Mouse (Mus musculus) megakaryocyte, embryonic 14.5 days (primary cell): ENCODE results near the gene Aars2. TPM values are rescaled to one million over a fixed set of nuclear protein-coding genes. Genes with fewer than 3 reads are reported as not detected.

Experiments used
- H3K27me3 ChIP-seq: replicated peaks from 2 replicates; pipeline ENCODE3; 2012; ENCODE audit warnings: inconsistent platforms
- H3K36me3 ChIP-seq: replicated peaks from 2 replicates; pipeline ENCODE3; 2012; ENCODE audit warnings: low read length, inconsistent platforms, mixed read lengths
- H3K4me1 ChIP-seq: 2 replicates; pipeline ENCODE4 v1.6.1; 2012; ENCODE audit warnings: inconsistent platforms
- H3K4me3 ChIP-seq: replicated peaks from 2 replicates; pipeline ENCODE3; 2012; ENCODE audit warnings: moderate library complexity, mild to moderate bottlenecking, inconsistent platforms
- H3K9me3 ChIP-seq: 2 replicates; pipeline ENCODE4 v1.6.1; 2012; ENCODE audit warnings: inconsistent platforms
- FLI1 ChIP-seq: IDR thresholded peaks from 2 replicates; pipeline ENCODE4 v1.6.1; 2012; ENCODE audit warnings: low read length, inconsistent platforms, mixed read lengths
- GATA1 ChIP-seq: IDR thresholded peaks from 3 replicates; pipeline ENCODE4 v1.6.1; 2012; ENCODE audit warnings: mixed read lengths, low read length, inconsistent platforms, borderline replicate concordance
- polyA plus RNA-seq: library from polyadenylated mRNA; stranded (reverse); fragments of >175 nt; gene quantifications from 2 replicates; pipeline ENCODE4 v1.2.3, GENCODE M21; 2012; ENCODE audit warnings: low replicate concordance; ENCODE audit not compliant: insufficient read depth

Aars2 gene
- polyA plus RNA-seq, 1 experiment = 19.9 TPM

DNA sequence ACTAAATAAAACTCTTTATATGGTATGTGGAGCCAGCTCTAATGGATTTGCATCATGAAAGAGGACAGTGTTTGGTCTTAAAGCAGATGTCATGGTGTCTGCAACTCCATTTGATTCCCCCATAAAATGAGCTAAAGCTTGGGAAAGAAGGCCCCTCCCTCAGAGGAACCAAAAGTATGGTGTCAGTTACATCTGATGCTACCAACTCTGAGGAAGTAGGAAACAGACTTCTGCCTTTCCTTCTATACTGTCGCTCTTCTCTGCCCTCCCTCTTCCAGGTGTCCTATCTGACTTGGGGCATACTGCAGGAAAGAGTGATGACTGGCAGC lies 59.4 kb downstream of the Aars2 start:
- TF ChIP-seq GATA1 (no peak), FLI1 (no peak)
- H3K4me1 ChIP-seq = peaks cover 63% of the 10 kb centered on the region
- peaks cover 78% of the 10 kb centered on the region for H3K36me3 ChIP-seq
- no peaks in the 10 kb centered on the region for H3K9me3 ChIP-seq
- no peak overlapping the region for H3K4me3 ChIP-seq
- no peaks in the 10 kb centered on the region for H3K27me3 ChIP-seq

DNA sequence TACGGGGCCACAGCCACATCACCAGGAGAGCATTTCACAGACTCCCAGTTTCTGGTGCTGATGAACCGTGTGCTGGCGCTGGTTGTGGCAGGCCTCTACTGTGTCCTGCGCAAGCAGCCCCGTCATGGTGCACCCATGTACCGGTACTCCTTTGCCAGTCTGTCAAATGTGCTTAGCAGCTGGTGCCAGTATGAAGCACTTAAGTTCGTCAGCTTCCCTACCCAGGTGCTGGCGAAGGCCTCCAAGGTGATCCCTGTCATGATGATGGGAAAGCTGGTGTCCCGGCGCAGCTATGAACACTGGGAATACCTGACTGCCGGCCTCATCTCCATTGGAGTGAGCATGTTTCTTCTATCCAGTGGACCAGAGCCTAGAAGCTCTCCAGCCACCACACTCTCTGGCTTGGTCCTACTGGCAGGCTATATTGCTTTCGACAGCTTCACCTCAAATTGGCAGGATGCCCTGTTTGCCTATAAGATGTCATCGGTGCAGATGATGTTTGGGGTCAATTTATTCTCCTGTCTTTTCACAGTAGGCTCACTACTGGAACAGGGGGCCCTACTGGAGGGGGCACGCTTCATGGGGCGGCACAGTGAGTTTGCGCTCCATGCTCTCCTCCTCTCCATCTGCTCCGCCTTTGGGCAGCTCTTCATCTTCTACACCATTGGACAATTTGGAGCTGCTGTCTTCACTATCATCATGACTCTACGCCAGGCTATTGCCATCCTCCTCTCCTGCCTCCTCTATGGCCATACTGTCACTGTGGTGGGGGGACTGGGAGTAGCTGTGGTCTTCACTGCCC lies 59.9 kb downstream of the Aars2 start:
- no peak overlapping the region for H3K4me3 ChIP-seq
- TF ChIP-seq GATA1 = no peak
- peaks cover 69% of the 10 kb centered on the region for H3K4me1 ChIP-seq
- H3K9me3 ChIP-seq = no peaks in the 10 kb centered on the region
- no peaks in the 10 kb centered on the region for H3K27me3 ChIP-seq
- H3K36me3 ChIP-seq = peaks cover 81% of the 10 kb centered on the region

DNA sequence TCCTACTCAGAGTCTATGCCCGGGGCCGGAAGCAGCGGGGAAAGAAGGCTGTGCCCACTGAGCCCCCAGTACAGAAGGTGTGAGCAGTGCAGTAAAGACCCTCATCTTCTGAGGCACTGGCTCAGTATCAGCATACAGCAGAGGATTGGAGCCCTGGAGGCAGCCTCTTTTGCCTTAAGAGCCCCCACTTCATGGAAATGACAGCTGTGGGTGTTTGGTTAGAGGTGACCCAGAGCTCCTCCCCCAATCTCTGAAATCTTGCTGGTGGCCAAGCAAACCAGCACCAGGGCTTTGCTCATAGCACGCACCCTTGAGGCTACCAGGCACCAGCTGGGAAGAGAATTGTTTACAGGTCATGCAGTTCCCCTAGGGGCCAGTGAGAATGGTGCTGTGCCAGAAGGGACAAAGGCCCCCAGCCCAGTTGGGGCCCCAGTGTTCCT lies 60.5 kb downstream of the Aars2 start:
- peaks cover 71% of the 10 kb centered on the region for H3K4me1 ChIP-seq
- H3K36me3 ChIP-seq = peaks cover 79% of the 10 kb centered on the region
- H3K4me3 ChIP-seq = no peak overlapping the region

DNA sequence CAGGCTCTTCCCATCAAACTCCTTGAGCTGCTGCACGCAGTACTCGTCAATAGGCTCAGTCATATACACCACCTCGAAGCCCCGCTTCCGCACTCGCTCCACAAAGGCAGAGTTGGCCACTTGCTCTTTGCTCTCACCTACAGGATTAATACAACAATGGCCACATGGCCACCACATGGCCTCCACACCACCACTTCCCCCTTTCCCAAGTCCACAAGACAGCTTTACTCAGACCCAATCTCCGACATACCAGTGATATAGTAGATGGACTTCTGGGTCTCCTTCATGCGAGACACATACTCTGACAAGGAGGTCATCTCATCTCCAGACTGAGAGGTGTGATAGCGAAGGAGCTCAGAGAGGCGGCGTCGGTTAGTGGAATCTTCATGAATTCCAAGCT lies 62.3 kb downstream of the Aars2 start:
- H3K4me1 ChIP-seq = peaks cover 64% of the 10 kb centered on the region

More for the DNA sequence above, 60.5 kb downstream of the Aars2 start:
- TF ChIP-seq FLI1 = no peak
- H3K27me3 ChIP-seq = no peaks in the 10 kb centered on the region
- no peaks in the 10 kb centered on the region for H3K9me3 ChIP-seq

DNA sequence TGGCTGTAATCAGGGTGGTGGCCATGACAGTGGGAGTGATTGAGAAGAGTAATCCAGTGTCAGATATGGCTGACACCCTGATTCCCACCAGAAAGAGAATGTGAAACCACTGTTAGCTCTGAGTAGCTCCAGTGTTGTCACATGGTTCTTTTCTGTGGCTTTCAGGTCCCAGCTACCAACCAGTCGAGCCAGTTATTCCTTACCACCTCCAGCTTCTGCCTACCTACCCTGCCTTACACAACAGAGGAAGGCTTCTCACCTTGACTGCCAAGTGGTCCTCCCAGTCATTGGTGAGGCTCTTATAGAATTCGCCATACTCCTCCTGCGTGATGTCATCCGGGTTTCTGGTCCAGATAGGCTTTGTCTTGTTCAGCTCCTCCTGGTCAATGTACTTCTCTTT lies 63.4 kb downstream of the Aars2 start:
- H3K9me3 ChIP-seq = no peaks in the 10 kb centered on the region
- peaks cover 69% of the 10 kb centered on the region for H3K36me3 ChIP-seq
- no peak overlapping the region for H3K4me3 ChIP-seq
- TF ChIP-seq GATA1 = no peak
- no peak for TF ChIP-seq FLI1
- peaks cover 64% of the 10 kb centered on the region for H3K4me1 ChIP-seq
- H3K27me3 ChIP-seq = no peaks in the 10 kb centered on the region

More for the DNA sequence above, 62.3 kb downstream of the Aars2 start:
- no peak for TF ChIP-seq FLI1
- no peak for TF ChIP-seq GATA1
- peaks cover 71% of the 10 kb centered on the region for H3K36me3 ChIP-seq
- H3K9me3 ChIP-seq = no peaks in the 10 kb centered on the region
- H3K27me3 ChIP-seq = no peaks in the 10 kb centered on the region
- no peak overlapping the region for H3K4me3 ChIP-seq

Other genes with a start within 250 kb of the Aars2 start
- 2.4 and 5.3 TPM in 2 replicates for gene Cdc5l, start 73.1 kb upstream of the Aars2 start, polyA plus RNA-seq
- 0.34 TPM in 1 of 2 replicates, not detected in the other for gene Spats1, start 31.4 kb upstream of the Aars2 start, polyA plus RNA-seq
- gene Tcte1, start 16.6 kb downstream of the Aars2 start, polyA plus RNA-seq = 0.12 TPM in 1 of 2 replicates, not detected in the other
- 0.93 and 1.1 TPM in 2 replicates for gene Tmem151b, start 42.8 kb downstream of the Aars2 start, polyA plus RNA-seq
- gene Nfkbie, start 48.9 kb downstream of the Aars2 start, polyA plus RNA-seq = 9.1 and 12.3 TPM in 2 replicates
- 24.8 and 30.6 TPM in 2 replicates for gene Slc35b2, start 57.0 kb downstream of the Aars2 start, polyA plus RNA-seq
- 292 and 435 TPM in 2 replicates for gene Hsp90ab1, start 66.4 kb downstream of the Aars2 start, polyA plus RNA-seq
- gene Slc29a1, start 92.8 kb downstream of the Aars2 start, polyA plus RNA-seq = 24.7 TPM in 1 of 2 replicates, not detected in the other
- gene Mymx, start 95.3 kb downstream of the Aars2 start, polyA plus RNA-seq = not detected in 2 replicates
- not detected in 2 replicates for gene Capn11, start 152.5 kb downstream of the Aars2 start, polyA plus RNA-seq
- gene Mrpl14, start 179.5 kb downstream of the Aars2 start, polyA plus RNA-seq = 106 and 372 TPM in 2 replicates
- 22.7 and 26.5 TPM in 2 replicates for gene Tmem63b, start 180.1 kb downstream of the Aars2 start, polyA plus RNA-seq
- 1.3 TPM in 1 of 2 replicates, not detected in the other for gene 1600014C23Rik, start 227.0 kb downstream of the Aars2 start, polyA plus RNA-seq